Mouse (Mus musculus) ovary, postnatal 14 days (tissue): Measurements from ENCODE around the gene Agfg1.

Source experiments
- DNase-seq: peaks from one replicate; pipeline ENCODE4 v3.0.0; 2022; ENCODE audit warnings: low spot score

Gene Agfg1

DNA sequence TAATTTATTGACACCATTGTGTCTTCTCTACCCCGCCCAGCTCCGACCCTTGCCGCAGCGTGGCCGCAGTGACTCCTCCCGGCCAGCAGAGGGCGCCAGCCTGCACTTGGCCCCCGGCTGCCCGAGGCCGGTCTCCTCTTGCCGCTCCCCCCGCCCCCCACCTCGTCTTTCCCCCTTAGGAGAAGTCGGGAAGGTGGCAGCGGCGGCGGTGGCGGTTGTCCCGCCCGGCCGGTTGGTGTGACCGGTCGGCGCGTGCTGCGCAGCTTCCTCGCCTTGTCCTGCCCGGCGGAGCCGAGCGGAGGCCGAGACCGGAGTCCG lies at the start of gene Agfg1:
Agfg1 (plus strand) TSS at position 188 of the 318 bp plus-strand sequence.
- DNase-seq: peak; percentile 98

DNA sequence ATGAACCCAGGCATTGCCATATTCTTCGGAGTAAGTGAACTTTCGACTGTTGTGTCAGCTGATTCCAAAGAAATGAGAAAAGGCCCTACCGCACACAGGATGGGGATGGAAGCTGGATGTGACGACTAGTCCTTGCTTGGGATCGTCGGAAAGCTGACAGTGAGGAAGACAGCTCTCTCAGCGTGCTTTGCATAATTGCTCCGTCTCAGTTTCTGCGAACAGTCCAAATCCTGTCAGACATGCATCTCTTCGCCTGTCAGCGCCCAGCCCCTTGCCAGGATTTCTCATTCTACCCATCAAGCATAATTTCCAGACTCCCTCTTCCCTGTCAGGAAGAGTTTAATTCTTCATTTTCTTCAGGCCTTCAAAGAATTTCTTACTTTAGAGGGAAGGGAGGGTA lies 48.2 kb upstream of the Agfg1 start:
- no peak for DNase-seq

DNA sequence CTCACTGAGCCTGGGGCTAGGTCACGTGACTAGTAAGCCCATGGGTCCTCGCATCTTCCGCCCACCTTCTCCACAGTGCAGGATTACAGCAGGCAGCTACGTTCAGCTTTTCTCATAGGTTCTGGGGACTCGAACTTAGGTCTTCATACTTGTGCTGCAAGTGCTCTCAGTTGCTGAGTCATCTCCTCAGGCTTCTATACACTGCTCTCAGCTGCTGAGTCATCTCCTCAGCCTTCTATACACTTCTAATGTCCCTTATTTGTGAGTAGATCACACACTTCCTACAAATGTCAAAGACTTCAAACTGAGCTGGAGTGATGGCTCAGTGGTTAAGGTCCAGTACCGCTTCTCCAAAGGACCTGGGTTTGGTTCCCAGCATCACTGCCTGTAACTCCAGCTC lies 47.0 kb upstream of the Agfg1 start:
- DNase-seq: no peak

DNA sequence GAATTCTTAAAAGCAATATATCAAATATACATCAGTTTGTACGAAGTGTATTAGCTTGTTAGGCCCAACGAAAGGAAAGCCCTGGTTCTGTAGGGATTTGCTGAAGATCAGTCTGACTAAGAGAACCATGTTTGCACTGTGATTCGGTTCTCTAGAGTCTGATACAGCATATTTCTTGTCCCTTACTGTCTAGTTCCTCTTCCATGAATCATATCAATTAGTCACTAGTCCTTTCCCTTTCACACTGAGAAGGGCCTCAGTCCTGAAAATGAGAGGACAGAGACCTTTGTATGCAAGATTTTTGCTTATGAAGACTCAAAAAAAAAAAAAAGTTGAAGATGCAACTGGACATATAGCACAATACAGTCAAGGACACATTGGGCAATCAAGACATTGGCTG lies 46.2 kb upstream of the Agfg1 start:
- DNase-seq: no peak

DNA sequence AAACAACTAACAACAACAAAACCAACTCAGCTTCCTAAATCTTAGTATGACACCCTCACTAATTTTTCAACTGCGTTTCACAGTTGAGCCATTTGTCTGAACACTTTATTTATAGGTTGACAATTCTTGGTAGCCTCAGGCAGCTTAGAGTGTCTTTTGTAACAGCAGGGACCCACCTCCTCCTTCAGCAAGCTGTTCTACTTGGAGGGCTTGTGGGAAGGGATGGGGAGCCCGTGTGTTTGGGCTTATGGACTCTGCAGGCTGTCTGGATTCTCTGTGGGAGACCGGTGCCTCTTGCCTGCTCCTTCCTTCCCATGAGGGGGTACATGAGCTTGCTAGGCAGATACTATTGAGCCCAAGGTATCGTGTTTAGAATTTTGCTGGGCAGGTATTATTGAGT lies 45.3 kb upstream of the Agfg1 start:
- no peak for DNase-seq

DNA sequence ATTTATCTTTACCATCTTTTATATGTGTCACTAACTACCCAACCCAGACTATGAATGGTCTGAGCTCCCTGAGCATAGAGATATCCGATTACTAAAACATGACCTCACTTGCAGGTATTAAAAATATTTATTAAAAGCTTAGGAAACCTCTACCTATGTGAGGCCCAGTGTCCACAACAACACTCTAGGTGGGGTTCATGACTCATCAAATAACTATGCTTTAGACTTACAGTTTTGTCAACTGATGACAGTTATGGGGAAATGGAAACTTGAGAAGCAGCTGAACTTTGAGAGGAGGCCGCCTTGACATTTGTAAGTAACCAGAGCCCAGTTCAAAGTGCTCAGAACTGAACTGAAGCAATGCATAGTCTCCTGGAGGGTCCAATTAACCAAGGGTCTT lies 44.1 kb upstream of the Agfg1 start:
- no peak for DNase-seq

DNA sequence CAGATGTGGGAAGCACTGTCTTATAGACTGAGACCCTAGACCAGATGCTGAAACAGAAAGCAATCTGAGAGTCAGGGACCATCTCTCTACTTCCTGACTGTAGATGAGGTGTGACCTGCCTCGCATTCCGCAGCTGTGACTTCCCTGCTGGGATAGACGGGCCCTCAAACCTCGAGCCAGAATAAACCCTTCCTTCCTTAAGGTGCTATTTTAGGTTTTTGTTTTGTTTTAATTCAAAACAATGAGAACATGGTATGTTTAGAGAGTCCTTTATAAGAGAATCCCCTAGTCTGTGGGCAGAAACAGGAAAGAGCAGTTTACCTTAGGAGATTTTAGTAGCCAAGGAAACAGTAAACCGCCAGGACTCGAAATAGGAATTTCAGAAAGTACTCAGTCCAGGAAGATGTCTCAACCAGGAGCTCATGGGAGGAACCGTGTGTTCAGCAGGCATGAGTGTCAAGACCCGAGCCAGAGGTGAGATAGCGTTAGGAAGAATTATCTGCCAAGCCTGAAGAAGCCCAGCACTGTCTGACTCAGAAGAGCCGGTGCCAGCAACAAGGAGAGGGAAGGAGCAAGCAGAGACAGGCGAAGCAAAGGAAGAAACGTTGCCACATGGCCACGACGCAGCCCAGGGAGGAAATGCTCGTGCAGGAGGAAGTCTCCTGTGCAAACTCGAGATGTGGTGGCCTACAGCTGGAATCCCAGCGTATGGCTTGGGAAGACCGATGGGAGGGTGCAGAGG lies 43.4 kb upstream of the Agfg1 start:
- DNase-seq: no peak

DNA sequence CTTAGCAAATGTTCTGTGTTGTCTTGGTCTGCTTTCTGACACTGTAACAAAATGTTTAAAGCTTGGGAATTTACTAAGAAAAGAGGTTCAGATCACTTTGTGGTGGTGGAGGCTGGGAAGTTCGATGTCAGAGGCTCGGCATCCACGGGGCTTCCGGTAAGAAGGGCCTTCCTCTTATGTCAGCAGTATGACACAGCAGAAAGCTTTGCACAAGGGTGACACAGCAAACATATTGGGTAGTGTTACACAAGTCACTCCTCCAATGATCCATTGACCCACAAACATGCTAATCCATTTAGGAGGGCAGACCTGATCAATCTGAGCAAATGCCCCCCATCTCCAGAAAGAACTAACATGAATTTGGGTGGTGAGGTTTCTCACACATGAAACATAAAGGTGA lies 42.2 kb upstream of the Agfg1 start:
- DNase-seq: no peak

DNA sequence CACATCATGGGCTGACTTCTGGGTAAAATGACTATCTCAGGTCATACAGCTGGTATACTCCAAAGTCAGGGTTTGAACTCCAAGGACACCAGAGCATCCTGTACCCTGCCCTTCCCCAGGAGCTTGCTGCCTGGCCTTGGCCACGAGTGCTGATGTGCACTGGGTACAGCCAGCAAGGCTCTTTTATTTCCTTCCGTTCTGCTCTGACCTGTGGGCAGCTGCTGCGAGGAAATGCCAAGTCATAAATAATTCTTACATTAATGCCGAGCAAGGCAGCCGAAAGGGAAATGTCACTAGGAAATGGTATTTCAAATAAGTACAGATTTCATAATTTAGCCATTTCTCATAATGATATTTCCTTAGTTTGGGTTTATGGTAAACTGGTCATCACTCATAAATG lies 41.0 kb upstream of the Agfg1 start:
- DNase-seq: no peak

DNA sequence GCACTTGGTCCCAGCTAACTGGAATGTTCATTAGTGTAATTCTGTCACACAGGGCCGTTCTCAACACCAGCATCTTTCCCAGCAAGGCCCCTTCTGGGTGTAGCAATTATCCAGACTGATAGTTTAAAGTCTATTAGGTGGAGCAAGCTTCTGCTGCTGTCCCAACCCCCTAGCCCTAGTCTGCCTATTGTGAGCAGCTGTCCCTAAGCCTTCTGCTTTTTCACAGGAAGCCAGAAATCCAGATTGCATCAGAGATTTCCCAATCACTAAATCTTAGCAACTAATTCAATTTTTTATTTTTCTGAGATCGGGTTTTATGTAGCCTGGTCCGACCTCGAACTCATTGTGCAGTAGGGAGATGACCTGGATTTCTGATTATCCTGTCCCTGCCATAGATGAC lies 40.4 kb upstream of the Agfg1 start:
- no peak for DNase-seq

DNA sequence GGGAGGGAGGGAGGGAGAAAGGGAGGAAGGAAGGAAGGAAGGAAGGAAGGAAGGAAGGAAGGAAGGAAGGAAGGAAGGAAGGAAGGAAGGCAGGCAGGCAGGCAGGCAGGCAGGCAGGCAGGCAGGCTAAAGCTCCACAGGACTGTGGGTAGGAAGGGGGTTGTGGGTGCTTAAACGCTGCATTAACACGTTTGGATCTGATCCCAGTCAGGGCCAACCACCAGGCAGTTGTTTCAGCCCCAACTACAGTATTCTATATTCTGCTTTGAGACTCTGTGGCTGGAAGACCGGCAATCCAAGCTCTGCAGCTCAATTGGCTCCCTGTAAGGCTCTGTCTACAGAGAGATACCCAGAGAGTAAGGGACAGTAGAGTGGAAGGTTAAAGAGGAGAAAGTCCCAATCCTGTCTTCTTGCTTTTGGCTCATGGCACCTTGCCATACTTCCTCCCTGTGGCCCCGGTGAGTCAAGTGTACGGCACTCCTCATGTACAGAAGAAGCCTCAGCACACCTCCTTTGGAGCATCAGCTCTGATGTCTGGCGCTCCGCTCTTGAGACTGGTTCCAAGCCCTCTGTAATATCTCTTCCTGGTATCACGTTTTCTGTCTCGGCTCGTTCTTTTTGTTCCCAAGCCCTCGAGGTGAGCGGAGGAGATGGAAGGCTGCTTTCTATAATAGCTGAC lies 38.0 kb upstream of the Agfg1 start:
- no peak for DNase-seq

DNA sequence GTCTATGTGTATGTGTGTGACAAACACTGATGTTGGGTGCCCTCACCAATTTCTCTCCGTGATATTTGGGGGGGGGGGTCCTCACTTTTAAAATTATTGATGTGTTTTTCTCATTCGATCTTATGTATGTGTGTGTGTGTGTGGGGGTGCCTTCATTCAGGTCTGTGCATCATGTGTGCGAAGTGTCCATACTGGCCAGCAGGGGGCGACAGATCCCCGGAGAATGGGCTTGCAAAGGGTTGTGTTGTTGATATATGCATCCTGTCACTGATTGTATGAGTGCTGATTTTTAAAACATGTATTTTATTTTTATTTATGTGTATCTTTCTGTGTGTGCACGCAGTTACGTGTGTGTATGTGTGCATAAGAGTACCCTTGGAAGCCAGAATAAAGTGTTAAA lies 35.7 kb upstream of the Agfg1 start:
- DNase-seq: no peak

DNA sequence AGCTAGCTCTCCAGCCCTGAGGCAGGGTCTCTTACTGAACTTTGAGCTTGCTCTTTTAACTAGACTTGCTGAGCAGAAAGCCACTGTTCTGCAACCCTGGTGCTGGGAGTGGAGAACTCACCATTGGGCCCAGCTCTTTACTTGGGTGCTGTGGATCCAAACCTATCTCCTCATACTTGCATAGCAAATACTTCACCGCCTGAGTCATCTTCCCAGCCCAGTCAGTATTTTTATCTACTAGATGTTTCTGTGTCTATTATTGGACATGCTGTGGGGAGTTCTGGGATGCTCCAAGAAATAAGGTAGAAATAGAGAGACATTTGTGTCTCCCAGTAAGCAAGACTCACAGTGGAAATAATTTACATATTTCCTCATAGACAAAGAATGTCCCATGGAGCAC lies 35.2 kb upstream of the Agfg1 start:
- no peak for DNase-seq

DNA sequence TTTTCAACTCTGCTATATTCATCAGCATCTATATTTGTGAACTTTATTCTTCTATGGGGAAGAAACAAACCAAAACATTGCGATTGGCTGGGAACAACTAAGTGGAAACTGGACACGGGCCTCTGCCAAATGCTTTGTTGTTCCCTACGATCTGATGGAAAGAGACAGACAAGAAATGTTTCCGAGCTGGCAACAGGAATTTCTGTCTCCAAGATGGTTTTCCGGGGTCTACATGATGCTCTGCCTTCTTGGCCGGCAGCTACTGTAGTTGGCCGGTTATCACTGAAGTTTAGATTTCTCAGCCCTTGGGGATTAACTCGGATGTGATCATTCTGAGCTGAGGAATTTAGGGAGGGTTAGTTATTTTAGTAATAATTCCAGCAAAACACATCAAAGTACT lies 32.9 kb upstream of the Agfg1 start:
- DNase-seq: no peak

DNA sequence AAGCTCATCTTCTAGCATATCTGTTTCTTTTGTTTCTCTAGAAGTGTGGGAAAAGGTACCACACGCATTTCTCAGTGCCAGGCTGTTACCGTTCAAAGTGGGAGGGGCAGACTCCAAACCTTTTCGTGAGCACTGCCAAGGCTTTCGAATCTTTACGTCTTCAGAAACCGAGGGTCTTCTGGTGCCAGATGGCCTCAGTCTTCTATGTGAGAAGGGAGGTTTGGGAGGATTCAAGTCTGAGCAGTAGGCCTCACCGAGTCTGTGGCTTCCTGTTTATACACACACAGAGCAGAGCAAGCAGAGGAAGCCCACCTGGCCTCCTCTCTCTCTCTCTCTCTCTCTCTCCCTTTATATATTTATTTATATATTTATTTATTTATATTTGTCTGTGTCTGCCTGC lies 32.1 kb upstream of the Agfg1 start:
- DNase-seq: no peak

DNA sequence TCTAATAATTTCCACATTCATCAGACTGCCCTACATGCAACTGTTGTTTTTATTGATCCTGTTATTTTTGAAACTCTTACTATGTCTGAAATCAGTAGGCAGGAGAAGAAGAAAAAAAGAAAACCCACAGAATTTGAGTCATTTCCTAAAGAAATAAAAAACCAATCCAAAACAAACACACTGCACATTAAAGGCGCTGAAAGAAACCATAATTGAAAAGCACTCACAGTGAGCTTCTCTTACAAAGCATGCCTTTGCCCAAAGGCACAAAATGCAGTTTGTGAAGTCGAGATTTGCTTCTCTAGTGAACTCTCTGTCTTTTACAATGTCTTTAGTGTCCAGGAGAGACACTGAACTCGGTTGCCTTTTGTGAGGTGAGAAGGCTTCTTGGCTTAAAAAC lies 30.7 kb upstream of the Agfg1 start:
- no peak for DNase-seq

DNA sequence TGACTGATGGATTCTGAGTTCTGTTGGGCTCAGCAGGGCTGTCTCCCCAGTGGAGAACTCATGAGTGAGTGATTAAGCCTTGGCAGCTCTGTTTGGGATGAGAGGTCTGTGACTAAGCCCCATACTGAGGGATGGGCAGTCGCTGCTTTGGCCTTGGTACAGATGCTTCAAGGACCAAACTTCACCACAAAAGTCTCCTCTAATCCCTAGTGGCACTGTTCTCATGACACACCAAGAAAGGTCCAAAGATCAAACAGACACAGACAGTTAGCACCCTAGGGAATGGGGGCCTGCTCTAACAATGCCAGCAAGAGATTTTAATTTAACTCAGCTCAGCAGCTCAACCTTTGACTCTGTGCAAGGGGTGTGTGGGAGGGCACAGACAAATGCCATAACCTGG lies 27.5 kb upstream of the Agfg1 start:
- no peak for DNase-seq

DNA sequence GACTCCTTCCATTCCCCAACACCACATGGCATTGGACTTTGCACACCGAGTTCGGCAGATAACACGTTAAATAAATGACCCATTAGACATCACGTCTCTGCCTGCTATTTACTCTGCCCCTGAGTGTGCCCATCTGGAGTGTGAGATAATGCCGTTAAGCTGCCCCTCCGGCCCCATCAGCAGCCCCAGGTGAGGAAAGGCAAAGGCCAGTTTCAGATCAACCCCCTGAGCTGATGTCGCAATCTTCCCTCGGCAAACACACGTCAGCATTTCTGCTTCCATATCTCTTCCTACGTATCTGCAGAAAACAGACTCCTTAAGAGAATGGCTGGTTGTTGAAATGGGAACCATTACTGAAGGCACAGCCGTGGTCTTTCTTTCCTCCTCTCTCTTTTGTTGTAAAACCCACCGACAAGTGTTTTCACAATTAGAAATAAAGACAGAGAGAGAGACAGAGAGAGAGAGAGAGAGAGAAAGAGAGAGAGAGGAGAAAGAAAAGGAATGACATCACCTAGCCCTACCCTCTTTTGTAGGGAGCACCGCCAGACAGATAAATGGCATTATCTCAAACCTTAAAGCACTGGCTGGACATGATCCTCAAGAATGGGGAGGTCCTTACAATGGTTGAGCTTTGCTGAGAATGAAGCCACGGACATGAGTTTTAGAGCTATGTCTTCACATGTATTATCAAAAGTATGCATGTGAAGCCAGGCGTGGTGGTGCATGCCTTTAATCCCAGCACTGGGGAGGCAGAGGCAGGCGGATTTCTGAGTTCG lies 23.2 kb upstream of the Agfg1 start:
- DNase-seq: no peak

DNA sequence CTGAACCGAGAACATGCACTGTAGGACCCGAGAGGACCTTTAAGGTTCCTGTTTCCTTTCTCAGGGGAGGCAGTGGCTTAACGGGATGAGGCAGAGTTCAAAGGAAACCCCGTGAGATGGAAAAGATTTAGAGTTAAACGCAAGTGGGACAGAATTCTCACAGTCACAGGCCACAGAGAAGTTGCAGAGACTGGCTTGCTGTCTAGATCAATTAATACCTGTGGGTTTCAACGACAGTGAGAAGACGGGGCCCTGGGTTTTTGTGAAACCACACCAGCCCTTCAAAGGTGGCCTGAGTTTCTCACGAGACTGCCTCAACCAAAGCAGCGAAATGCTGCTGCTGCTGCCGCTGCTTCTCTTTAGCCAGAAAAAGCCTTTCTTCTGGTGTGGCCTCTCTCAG lies 19.9 kb upstream of the Agfg1 start:
- no peak for DNase-seq

DNA sequence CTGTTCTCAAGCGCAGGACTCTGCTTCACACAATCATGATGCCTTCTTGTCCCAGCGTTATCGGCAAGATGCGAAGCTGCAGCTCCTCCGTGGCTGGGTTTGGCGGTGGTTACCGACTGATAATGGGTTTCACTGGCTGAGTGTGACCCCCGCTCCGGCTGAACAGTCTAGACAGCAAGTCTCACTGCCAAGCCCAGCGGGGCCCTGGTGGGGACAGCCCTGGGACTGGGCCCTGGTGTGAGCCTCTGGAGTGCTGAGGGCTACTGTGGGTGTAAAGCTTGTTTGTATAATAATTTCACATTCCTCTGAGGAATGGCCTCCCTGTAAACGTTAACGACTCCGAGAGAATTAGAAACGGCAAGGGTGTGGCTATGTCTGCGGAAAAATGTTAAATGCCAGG lies 19.1 kb upstream of the Agfg1 start:
- no peak for DNase-seq

DNA sequence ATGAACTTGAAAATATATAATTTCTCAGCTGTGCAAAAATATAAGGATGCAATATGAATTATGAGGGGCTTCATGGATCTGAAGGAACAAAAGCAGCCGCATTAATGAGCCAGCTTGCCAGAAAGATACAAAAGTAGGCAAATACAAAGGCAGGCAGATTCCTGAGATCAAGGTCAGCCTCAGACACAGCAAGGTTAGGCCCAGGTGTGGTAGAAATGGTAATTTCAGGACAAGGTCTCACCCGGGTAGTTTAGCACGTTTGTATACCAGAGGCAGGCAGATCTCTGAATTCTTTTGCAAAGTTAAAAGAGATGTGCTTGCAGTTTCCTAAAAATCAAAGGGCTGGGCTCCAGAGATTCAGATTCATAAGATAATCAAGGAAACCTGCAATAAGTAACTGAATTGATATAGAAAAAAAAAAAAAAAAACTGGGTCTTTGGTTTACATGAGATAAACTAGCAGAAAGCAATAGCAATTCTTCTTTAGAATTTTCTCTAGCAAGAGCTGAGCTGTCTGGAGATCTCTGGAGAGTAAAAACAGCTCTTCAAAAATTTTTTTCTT lies 18.6 kb upstream of the Agfg1 start:
- no peak for DNase-seq

DNA sequence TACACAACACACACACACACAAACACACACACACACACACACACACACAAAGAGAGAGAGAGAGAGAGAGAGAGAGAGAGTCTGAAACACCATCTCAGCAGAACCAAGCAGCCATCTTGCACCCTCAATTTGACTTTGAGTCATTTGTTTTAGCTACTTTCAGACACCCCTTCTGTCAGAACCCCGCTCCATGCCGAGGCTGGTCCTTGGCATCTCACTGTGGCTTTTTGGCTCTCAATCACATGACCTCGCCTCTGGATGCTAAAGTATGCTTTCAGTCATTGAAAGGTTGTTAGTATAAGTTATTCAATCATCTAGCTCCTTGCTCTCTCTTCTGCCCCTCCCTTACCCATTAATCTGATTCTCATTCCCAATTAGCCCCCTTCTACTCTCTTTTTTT lies 17.4 kb upstream of the Agfg1 start:
- DNase-seq: no peak

DNA sequence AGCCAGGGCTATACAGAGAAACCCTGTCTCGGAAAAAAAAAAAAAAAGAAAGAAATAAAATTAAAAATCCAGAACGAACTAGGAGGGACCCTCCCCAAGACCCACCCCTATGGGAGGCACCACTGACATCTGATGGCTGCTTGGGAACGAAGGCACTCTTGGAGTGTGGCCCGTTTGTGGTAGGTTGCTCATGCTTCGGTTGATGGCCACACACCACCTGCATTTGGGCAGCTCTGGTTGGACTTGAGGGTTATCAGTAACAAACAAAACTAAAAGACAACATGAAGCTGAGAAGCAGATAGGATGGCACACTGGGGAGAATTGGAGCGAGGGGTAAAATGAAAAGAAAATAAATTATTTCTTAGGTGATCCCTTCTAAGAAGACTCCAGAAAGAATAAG lies 15.1 kb upstream of the Agfg1 start:
- no peak for DNase-seq
